Mouse (Mus musculus): ENCODE results near the gene Hvcn1.
A peak's percentile ranks its signal among the peaks of the same experiment; 100 is the strongest.

Gene Hvcn1

DNA sequence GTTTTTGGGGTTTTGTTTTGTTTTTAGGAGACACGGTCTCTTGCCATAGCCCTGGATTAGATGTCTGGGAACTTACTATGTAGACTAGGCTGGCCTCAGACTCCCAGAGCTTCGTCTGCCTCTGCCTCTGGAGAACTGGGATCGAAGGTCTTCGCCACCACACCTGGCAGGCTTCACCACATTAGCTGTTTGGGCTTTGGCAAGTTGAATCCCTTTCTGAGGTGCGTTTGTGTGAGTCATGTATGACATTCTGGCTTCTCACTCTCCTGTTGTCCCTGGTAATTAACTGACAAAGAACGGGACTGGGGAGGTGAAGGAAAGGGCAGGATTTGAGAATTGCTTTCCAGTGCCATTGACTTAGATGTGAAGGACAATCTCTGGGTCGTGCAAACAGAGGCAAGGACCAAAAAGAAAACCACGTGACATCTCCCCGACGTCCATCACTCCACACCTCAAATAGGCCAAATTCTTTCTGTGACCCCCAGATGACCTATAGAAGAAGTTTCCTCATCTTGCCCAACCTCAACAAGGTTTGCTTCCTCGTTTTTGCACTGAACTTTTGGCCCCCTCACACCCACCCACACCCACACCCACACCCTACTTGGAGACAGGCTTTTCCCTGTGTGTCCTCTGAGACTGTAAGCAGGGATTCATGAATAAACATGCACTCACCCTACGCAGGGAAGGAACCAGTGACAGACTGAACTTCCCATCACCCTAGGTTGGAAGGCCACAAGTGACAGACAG, 62.4 kb downstream of the Hvcn1 start:
- no peak for DNase-seq

DNA sequence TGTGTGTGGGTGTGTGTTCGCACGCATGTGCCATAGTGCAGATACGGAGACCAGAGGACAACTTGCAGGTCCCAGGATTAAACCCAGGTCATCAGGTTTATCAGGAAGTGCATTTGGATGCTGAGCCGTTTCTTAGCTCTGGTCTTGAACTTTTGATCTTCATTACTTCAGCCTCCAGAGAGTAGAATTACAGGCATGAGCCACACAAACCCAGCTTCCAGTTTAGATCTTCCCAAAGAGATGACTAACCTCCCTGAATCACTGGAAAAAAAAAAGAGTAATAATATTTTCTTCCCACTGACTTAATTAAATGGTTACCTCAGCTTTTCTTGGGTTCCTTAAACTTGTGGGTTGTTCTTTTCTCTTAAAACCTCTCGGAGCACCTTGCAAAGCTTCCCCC, 66.2 kb downstream of the Hvcn1 start:
- DNase-seq: no peak

DNA sequence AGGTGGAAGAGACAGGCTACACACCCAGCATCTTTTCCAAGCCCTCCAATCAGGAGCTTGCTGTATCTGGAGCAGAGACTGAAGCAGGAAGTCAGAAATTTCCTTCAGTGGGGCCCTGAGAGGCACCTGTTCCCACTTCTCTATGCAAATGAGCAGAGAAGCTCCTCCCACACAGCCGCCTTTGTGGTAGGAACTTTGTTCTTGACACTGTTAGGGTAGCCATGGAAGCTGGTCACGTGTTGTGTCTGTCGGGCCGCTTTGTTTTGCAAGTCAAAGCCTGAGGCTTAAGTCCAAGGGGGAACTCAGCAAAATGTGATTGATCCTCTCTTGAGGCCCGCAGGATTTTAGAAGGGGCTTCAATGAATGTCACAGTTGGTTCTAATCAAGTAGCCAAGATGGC, 68.2 kb downstream of the Hvcn1 start:
- DNase-seq: peak; percentile 80 to 90

DNA sequence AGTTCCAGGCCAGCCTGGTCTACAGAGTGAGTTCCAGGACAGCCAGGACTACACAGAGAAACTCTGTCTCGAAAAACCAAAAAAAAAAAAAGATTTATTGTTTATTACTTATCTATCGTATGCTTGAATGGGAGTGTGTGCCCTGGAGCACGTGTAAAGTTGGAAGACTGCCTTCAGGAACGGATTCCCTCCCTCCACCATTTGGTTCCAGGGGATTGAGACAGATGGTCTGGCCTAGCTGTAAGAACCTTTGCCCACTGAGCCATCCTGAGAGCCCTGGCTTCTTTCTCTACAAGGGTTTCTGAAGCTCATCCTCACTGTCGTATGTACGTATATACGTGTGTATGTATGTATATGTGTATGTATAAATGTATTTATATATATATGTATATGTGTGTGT, 72.3 kb downstream of the Hvcn1 start:
- no peak for DNase-seq

GRCm38 (mm10) chr5:122279799-122280421, 73.3 kb downstream of the Hvcn1 start:
- no peak for DNase-seq

GRCm38 (mm10) chr5:122280422-122280826, 73.8 kb downstream of the Hvcn1 start:
- no peak for DNase-seq

GRCm38 (mm10) chr5:122280827-122281462, 74.3 kb downstream of the Hvcn1 start:
- DNase-seq: no peak

GRCm38 (mm10) chr5:122283828-122284182, 77.2 kb downstream of the Hvcn1 start:
- no peak for DNase-seq

DNA sequence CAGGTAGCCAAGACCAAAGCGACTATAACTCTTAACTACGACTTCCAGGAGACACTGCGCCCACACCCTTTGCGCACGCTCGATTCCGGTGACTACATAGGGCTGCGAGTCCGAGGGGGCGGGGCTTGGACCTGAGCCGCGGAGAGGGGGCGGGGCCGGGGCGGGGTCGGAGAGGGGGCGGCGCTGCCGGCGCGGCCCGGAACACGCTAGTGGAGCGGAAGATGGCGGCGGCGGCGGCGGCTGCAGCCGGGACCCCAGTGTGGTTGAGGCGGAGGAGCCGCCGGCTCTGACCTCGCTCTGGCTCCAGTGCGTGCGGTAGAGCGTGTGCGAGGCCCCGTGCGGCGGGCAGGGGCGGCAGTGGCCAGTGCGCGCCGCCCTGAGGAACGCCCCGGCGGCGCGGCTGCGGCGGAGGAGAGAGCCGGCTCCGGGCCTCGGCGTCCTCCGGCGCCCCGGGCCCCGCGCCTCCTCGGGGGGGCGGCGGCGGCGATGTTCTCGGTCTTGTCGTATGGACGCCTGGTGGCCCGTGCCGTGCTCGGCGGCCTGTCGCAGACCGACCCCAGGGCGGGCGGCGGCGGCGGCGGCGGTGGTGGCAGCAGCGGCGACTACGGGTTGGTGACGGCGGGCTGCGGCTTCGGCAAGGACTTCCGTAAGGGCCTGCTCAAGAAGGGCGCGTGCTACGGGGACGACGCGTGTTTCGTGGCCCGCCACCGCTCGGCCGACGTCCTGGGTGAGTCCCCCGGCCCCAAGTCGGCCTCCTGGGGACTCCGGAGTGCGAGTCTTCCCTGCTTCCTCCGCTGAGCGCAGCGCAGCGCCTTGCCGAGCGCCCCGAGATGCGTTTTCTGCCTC, 77.8 kb downstream of the Hvcn1 start, which contains the start of gene Pptc7:
TSS of gene Pptc7 (plus strand) at position 183 of the 846 bp plus-strand sequence.
- DNase-seq: peak; percentile 89 to 92

DNA sequence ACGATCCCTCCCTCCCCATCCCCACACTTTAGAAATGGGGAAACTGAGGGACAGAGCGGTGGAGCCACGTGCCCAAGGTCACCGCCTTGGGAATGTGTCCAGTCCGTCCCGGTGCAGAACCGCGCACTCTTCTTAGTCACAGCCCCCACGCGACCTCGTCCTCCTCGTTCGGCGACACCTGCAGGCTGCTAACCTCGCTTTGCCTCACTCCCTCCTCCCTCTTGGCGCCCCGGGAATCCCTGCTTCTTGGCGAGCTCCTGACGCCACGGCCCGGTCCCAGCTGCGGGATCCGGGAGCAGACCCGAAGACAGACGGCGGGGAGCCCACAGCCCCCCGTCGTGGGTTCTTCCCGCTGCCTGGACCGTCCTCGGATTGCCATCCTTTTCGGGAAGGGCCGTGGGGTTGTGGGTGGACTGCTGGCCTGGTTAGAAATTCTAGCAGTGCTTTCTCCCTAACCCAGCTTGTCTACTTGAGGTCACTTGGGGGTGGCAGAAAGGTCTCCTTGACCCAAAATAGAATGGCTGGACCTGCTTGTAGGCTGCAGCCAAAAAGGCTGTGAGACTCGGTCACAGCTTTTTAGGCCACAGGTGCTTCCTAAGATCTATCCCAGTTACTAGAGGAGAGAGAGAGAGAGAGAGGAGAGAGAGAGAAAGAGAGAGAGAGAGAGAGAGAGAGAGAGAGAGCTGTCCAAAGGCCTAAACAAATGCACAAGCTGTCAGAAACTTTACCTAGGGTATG, 78.6 kb downstream of the Hvcn1 start:
- peak; percentile 75 to 81 for DNase-seq

GRCm38 (mm10) chr5:122285767-122286150, 79.2 kb downstream of the Hvcn1 start:
- no peak for DNase-seq

DNA sequence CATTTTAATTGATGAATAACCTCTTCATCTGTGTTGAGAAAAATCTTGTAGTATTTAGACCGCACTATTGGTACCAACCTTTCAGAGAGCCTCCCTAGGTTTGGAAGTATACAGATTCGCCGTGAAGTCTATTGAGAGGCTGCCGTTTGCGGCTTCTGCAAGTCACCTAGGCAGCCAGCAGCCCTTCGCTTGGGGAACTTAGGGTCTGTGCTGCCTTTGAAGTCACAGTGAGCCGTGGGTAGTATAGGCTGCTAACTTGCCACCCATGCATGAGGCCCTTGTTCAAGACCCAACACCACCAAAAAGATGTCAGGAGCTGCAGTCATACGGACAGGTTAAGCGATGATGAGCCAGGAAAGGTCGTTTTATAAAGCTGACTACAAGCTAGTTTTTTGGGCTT, 79.6 kb downstream of the Hvcn1 start:
- DNase-seq: peak; percentile 37 to 56

DNA sequence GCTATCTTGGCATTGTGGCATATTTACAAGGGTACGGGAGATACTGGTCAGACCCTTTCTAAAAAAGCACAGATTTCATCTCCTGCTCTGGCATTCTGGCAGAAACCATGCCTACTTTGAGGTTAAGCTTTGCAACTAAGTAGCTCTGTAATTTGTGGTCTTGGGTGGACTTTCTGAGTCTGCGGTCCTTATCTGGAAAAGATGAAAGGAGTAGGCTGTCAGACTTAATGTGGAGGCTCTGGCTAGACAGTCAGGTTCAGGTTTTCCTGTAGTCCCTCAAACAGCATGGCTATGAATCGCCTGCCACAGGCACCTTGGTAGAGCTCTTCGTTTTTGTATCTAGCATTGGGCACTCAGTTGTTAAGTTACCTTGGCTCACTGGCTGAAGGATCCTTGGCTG, 80.4 kb downstream of the Hvcn1 start:
- no peak for DNase-seq

DNA sequence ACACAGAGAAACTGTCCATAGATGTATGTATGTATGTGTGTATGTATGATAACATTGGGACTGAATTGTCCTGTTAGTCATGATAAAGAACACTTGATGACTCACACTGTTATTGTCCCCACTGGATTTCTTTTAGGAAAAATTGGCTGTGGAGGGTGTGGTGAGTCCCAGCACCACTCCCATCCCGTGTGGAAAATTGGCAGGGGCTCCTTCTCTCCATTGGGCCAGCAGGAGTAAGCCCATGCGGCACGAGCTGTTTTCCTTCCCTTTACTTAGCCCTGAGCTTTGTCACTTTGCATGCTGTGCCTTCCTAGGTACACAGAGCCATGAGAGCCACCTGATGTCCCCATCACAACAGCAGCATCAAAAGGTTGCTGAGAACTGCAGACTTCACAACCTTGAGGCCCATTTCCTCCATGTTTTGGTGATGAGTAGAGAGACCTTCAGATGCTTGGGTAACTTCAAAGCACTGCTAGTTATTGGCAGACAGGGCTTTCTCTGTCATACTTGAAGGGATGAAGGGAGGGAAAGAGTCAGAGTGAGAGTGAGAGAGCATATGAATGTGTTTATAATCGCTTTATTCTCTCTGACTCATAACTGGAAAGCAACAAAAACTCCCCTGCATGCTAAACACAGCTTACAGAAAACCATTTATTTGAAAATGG, 81.7 kb downstream of the Hvcn1 start:
- peak in 1 of 2 experiments; percentile 23 for DNase-seq

DNA sequence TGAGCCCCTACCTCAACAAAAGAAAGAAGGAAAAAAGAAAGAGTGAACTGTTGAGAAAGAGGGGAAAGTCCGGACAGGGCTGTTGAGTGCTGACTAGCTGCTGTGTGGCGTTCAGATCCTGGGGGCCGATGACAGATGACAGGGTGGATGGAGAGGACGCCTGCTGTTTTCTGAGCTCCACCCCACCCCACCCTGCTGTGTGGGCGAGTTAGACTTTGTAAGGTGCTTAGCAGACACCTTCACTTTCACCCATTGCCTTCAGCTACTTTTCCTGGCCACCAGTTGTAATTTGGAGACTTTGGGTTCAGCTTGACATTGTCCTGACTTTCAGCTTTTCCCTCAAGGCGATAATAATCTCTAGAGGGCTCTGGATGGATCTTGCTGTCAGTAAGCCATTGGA, 84.5 kb downstream of the Hvcn1 start:
- peak; percentile 52 to 63 for DNase-seq
